Mouse (Mus musculus) kidney, adult 2 months (tissue): Measurements from ENCODE around the gene Slit1.

ENCODE experiments used
- CTCF ChIP-seq: fragments of 200-500 bp; conservative IDR thresholded peaks from 2 replicates; pipeline ENCODE4 v1.5.1; 2011; ENCODE audit warnings: low read depth, mild to moderate bottlenecking, control low read depth, low read length, moderate library complexity, mixed read lengths; ENCODE audit not compliant: insufficient read depth, insufficient read length
- POLR2A ChIP-seq: fragments of 200-500 bp; IDR thresholded peaks from one replicate; pipeline ENCODE4 v1.6.1; 2011; ENCODE audit warnings: low read depth, low read length, control low read depth

DNA sequence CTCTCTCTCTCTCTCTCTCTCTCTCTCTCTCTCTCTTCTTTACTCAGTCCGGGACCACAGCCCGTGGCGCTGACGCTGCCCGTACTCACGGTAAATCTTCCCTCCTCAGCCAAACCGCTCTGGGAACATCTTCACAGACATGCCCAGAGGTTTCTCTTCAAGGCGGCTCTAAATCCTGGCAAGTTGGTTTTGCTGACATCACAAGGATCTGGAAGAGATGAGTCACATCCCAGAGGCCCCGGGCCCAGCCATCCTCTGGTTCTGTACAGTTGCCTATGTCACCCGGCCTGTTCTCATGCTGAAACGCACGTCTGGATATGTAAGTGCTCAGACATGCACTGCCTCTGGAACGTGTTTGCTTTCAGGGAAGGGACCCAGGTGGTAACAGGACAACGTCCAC lies 4.0 kb upstream of the Slit1 start:
- TF ChIP-seq CTCF (no peak), POLR2A (no peak)
